Mouse (Mus musculus): ENCODE measurements at regions not wholly inside any gene's neighbourhood (a gene's known extent, or its start where the extent isn't known, plus 50 kb on each side); places are given as distances from the start of the nearest gene placed in this dataset.

DNA sequence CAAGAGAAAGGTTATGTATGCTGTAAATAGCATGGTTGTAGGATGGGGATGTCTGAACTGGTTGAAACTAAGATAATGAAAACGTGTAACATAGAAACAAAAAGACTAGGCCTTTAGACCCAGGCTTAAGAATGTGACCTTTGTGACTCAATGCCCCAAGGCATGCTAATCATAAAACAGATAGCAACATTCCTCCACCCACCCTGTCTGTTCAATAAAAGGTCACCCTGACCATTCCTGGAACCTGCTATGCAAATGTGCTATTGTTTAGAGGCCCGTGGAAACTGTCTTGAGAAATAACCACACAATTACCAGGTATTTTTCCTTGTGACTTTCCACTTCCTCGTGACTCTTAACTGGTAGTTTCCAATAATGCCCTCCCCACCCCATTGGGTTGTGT, 288.3 kb upstream of the Alcam start:
- no peak for DNase-seq

DNA sequence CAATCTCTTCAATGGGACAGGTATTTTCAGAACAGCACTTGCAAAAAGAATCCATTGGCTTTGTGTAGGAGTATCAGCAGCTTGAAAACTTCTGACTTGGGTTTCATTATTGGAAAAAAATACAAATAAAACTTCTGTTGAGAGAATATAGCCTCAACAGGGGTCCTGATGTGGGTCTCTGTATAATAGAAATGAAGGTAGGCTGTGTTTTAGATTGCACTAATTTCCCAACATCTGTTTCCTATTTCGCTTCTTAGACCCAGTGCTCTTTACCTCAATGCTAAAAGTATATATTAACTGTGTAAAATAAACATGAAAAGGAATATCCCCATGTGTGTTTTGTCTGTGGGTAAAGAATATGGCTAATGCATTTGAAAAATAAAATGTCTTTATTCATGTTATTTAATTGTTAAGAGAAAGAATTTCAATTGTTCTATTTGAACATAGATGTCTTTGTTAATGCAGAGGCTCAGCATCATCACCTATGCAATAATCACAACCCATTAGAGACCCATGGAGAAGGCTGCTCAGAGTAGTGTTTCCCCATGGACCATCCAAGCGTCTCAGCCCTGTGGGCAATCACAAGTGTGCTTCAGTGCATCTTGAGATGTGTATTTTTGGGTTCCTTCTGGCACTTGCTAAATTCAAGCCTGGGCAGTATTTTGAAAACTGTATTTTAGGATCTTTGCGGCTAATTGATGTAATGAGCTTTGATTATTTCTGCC, 272.4 kb upstream of the Alcam start:
- DNase-seq, result no peak

DNA sequence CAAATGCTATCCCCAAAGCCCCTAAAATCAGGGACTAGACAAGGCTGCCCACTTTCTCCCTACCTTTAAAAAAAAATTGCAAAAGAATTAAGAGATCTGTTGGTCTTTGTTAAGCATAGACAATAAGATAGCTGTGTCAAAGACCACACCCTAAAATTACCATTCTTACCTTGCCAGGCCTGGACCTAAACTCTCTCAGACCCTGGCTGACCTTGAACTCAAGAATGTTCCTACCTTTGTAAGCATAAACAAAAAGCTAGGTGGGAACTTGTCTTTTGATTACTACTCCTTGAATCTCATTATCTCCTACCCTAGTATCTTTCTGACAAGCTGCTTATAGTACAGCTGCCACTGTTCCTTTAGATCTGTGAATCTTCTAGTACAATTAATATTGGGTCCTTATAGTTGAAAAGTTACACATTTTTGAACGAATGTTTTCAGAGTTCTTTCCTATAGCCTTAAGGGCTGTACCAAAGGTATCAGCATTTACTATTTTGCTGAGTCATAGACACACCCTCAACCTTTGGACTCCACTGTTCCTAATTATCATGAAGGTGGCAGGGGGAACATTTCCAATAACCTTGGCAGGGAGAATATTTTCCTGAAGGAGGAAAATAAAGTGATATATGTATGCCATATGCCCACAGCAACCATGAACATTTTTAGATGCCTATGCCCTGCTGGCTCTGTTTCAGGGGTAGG, 264.5 kb upstream of the Alcam start:
- DNase-seq, result no peak

DNA sequence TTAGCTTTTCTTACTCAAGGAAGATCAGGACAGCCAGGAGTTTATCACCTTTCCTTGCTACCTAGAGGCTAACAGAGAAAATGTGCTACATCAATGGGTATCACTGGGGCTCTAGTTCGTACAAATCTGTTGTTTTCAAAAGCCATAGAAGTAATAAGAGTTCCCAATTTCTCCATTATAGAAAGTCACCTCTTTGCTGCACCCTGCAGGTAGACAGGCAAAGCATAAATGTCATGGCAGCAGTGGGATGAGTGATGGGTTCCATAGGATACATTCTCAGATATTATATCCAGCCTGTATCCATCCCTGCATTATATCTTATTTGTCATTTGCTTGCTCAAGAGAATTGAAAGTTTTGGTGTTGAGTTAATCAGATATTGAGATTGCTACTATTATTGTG, 236.4 kb upstream of the Alcam start:
- no peak for DNase-seq

DNA sequence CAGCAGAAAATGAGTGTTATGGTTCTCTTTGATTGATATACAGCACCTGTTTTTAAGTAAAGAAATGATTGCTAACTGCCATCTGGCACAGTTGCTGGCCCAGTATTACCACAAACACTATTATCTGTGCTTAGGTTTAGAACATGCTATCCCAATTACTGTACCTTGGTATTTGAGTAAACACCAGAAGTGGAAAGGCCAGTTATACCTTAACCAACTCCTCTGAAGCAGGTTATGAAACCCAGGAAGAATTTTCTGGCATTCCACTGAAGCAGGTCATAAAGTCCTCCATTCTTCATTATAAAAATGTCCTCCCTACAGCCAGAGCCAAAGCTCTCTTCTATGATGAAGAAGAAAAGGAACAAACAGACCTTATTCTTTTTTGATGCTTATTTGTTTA, 201.0 kb upstream of the Alcam start:
- no peak for DNase-seq

Measured in kidney, adult 11 months (tissue).